Mouse (Mus musculus): ENCODE measurements at regions not wholly inside any gene's neighbourhood (a gene's known extent, or its start where the extent isn't known, plus 50 kb on each side); places are given as distances from the start of the nearest gene placed in this dataset.

- ATAC-seq (ENCODE audit: extremely low read depth, insufficient number of reproducible peaks, low FRiP score, poor library complexity, severe bottlenecking) = no peak
Observed at GRCm38 (mm10) chr16:21353545-21353944, 69.4 kb upstream of the Vps8 start.

- ATAC-seq (ENCODE audit: extremely low read depth, insufficient number of reproducible peaks, low FRiP score, poor library complexity, severe bottlenecking) = no peak
Observed at GRCm38 (mm10) chr16:21355638-21356037, 67.3 kb upstream of the Vps8 start.

GRCm38 (mm10) chr16:21357433-21357832 lies 65.5 kb upstream of the Vps8 start:
- ATAC-seq (ENCODE audit: extremely low read depth, insufficient number of reproducible peaks, low FRiP score, poor library complexity, severe bottlenecking) = no peak

GRCm38 (mm10) chr16:21358313-21358920 lies 64.5 kb upstream of the Vps8 start:
- no peak for ATAC-seq (ENCODE audit: extremely low read depth, insufficient number of reproducible peaks, low FRiP score, poor library complexity, severe bottlenecking)

GRCm38 (mm10) chr16:21359459-21359858 lies 63.5 kb upstream of the Vps8 start:
- ATAC-seq (ENCODE audit: extremely low read depth, insufficient number of reproducible peaks, low FRiP score, poor library complexity, severe bottlenecking) = no peak

- ATAC-seq (ENCODE audit: extremely low read depth, insufficient number of reproducible peaks, low FRiP score, poor library complexity, severe bottlenecking) = no peak
Observed at GRCm38 (mm10) chr16:21361406-21361805, 61.5 kb upstream of the Vps8 start.

- ATAC-seq (ENCODE audit: extremely low read depth, insufficient number of reproducible peaks, low FRiP score, poor library complexity, severe bottlenecking) = no peak
Observed at GRCm38 (mm10) chr16:21362663-21363367, 60.1 kb upstream of the Vps8 start.

- ATAC-seq (ENCODE audit: extremely low read depth, insufficient number of reproducible peaks, low FRiP score, poor library complexity, severe bottlenecking) = no peak
Observed at GRCm38 (mm10) chr16:21364885-21365284, 58.0 kb upstream of the Vps8 start.

- ATAC-seq (ENCODE audit: extremely low read depth, insufficient number of reproducible peaks, low FRiP score, poor library complexity, severe bottlenecking) = no peak
Observed at GRCm38 (mm10) chr16:21367449-21367848, 55.5 kb upstream of the Vps8 start.

GRCm38 (mm10) chr16:21368821-21369220 lies 54.1 kb upstream of the Vps8 start:
- ATAC-seq (ENCODE audit: extremely low read depth, insufficient number of reproducible peaks, low FRiP score, poor library complexity, severe bottlenecking) = no peak

- no peak for ATAC-seq (ENCODE audit: extremely low read depth, insufficient number of reproducible peaks, low FRiP score, poor library complexity, severe bottlenecking)
Observed at GRCm38 (mm10) chr16:21369569-21370512, 53.1 kb upstream of the Vps8 start.
